Mouse (Mus musculus) small intestine, adult 2 months (tissue): ENCODE results near the gene 2210011C24Rik.

ENCODE experiments used
- CTCF ChIP-seq: fragments of 200-500 bp; IDR thresholded peaks from 2 replicates; pipeline ENCODE4 v1.5.1; 2012; ENCODE audit warnings: low read depth, mild to moderate bottlenecking, control low read depth, inconsistent platforms, low read length, moderate library complexity, mixed read lengths; ENCODE audit not compliant: insufficient replicate concordance, insufficient read length; ENCODE audit errors: extremely low read depth
- POLR2A ChIP-seq: fragments of 200-500 bp; IDR thresholded peaks from 2 replicates; pipeline ENCODE4 v1.6.1; 2012; ENCODE audit warnings: low read depth, mild to moderate bottlenecking, control low read depth, inconsistent platforms, low read length, moderate library complexity

DNA sequence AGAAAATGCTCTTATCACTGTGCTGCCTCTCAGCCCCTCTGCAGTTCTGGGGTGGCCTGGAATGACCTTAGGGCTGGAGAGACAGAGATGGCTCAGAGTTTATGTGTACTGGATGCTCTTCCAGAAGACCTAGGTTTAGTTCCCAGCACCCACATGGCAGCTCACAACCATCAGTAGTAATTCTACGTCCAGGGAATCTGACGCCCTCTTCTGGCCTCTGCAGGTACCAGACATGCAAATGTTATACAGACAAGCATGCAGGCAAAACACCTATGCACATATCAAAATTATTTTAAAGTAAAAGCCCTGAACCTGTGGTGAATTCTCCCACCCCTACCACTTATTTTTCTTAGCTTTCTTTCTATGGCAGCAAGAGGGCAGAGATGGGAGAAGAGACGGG, 34.5 kb upstream of the 2210011C24Rik start:
- TF ChIP-seq CTCF: no peak
- TF ChIP-seq POLR2A: no peak
